8 mouse cellular contexts compared by ENCODE assay signal in genomic region chr4:89469883-89470282, GRCm38 (mm10).
A peak's percentile ranks its signal among the peaks of the same experiment; 100 is the strongest.
DNase-seq lines count a peak whose midpoint lies in the region; ATAC-seq and TF ChIP-seq lines count a peak whose summit lies in the region.

No protein-coding gene starts in this region.

- no peaks in the 10 kb centered on the region for H3K9me3 ChIP-seq in intestine, postnatal 0 days (ENCODE audit: control insufficient read depth)
- H3K9me3 ChIP-seq in neural tube, embryonic 11.5 days (ENCODE audit: control insufficient read depth, low read length): no peaks in the 10 kb centered on the region

- peak; percentile 10 for DNase-seq in layer of hippocampus, adult 11-12 months (ENCODE audit: low spot score)
- DNase-seq in layer of hippocampus, adult 9-10 months (ENCODE audit: low spot score): no peak
- peak; percentile 11 for DNase-seq in embryo, embryonic 11.5 days (ENCODE audit: low read depth, low spot score)
- DNase-seq in heart, adult 11 months: peak; percentile 99
- DNase-seq in neural tube, embryonic 11.5 days (ENCODE audit: low spot score): peak; percentile 56
- DNase-seq in left cerebral cortex, adult 18-20 months (ENCODE audit: low spot score in 2 of 2): no peak
- no peak for DNase-seq in frontal cortex, postnatal 25 days (ENCODE audit: low spot score in 2 of 2)

- no peak overlapping the region for H3K4me3 ChIP-seq in intestine, postnatal 0 days (ENCODE audit: low read depth, low read length)
- no peak overlapping the region for H3K4me3 ChIP-seq in neural tube, embryonic 11.5 days (ENCODE audit: low read depth, low read length)

- H3K4me1 ChIP-seq in intestine, postnatal 0 days (replicated peaks; ENCODE audit: control insufficient read depth, insufficient read depth, low read length): 0 out of 2 replicates have a peak, but pooled peaks cover 2% of the 10 kb centered on the region
- no peaks in the 10 kb centered on the region for H3K4me1 ChIP-seq in neural tube, embryonic 11.5 days (ENCODE audit: control insufficient read depth, insufficient read depth, low read length)

- no peak overlapping the region for H3K9ac ChIP-seq in intestine, postnatal 0 days (ENCODE audit: low read depth, low read length)
- H3K9ac ChIP-seq in neural tube, embryonic 11.5 days (ENCODE audit: low read length): no peak overlapping the region

- no peak overlapping the region for H3K4me2 ChIP-seq in intestine, postnatal 0 days (replicated peaks; ENCODE audit: low read depth)
- H3K4me2 ChIP-seq in neural tube, embryonic 11.5 days (ENCODE audit: low read depth): no peak overlapping the region

- H3K36me3 ChIP-seq in intestine, postnatal 0 days (ENCODE audit: control insufficient read depth, insufficient read depth): no peaks in the 10 kb centered on the region
- no peaks in the 10 kb centered on the region for H3K36me3 ChIP-seq in neural tube, embryonic 11.5 days (ENCODE audit: control insufficient read depth, insufficient read depth, low read length)

- peak; percentile 41; the same call in 1 of the 2 replicates for ATAC-seq in intestine, postnatal 0 days
- no peak for ATAC-seq in neural tube, embryonic 11.5 days (ENCODE audit: insufficient read depth, low FRiP score, low TSS enrichment)

- no peak for TF ChIP-seq CTCF in intestine, postnatal 0 days (IDR thresholded peaks at IDR 0.05; ENCODE audit: low read depth)

- 47% methylated on average over 8 of the region's 8 CpGs for WGBS in intestine, postnatal 0 days
- 31% methylated on average over 8 of the region's 8 CpGs for WGBS in neural tube, embryonic 11.5 days

- no peak overlapping the region for H3K27ac ChIP-seq in intestine, postnatal 0 days (ENCODE audit: low read depth, low read length)
- H3K27ac ChIP-seq in neural tube, embryonic 11.5 days (ENCODE audit: low read depth, low read length): no peak overlapping the region

- no peaks in the 10 kb centered on the region for H3K27me3 ChIP-seq in intestine, postnatal 0 days (replicated peaks; ENCODE audit: control insufficient read depth, insufficient read depth, low read length)
- no peaks in the 10 kb centered on the region for H3K27me3 ChIP-seq in neural tube, embryonic 11.5 days (ENCODE audit: control insufficient read depth, insufficient read depth, low read length)

Comparison
In these comparisons a context has a peak if more than half of its experiments do, and no peak if none do; other contexts are left out.
1. DNase-seq: peak in layer of hippocampus, adult 11-12 months (single experiment), embryo, embryonic 11.5 days (single experiment), heart, adult 11 months (single experiment) and neural tube, embryonic 11.5 days (single experiment); none in layer of hippocampus, adult 9-10 months (single experiment), left cerebral cortex, adult 18-20 months (0 of 2) and frontal cortex, postnatal 25 days (0 of 2).